Mouse (Mus musculus) olfactory bulb, adult 2 months (tissue): Measurements from ENCODE around the gene Atrn.

Experiments
- CTCF ChIP-seq: fragments of 200-500 bp; IDR thresholded peaks from 2 replicates; pipeline ENCODE4 v1.5.1; 2012; ENCODE audit warnings: low read depth, mild to moderate bottlenecking, low read length, moderate library complexity; ENCODE audit not compliant: insufficient read depth
- POLR2A ChIP-seq: fragments of 200-500 bp; IDR thresholded peaks from 2 replicates; pipeline ENCODE4 v1.6.1; 2012; ENCODE audit warnings: mild to moderate bottlenecking, low read depth, low read length, moderate library complexity; ENCODE audit not compliant: insufficient read depth

DNA sequence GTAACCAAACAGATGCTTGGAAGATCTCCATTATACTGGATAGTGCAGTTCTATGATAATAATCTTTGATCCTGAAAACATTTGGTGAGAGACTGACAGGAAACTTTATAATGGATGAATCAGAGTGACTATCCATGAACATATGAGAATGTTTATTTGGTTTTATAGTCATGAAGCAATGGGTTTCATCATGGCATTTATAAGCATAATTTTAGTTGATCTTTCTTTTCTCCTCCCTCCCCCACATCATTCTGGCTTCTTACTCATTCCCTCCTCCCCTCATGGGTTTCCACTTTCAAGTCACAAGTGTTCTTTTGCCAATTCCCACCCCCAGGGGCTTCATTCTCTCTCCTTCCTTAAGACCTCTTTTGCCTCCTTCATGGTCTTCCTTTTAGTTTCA, 19.3 kb upstream of the Atrn start:
- TF ChIP-seq CTCF (no peak), POLR2A (no peak)
